Mouse (Mus musculus) MEL (cell line): ENCODE measurements around the gene Slc22a23. TPM values are rescaled to one million over a fixed set of nuclear protein-coding genes. Genes with fewer than 3 reads are reported as not detected.
A peak's percentile ranks its signal among the peaks of the same experiment; 100 is the strongest.

Experiments
- DNase-seq: peaks from one replicate; pipeline ENCODE4 v3.0.0; 2011; ENCODE audit warnings: low read depth, low spot score
- H3K27ac ChIP-seq: 2 replicates; pipeline ENCODE4 v1.5.1; 2012; ENCODE audit warnings: low read depth, mild to moderate bottlenecking, control low read depth, low read length, moderate library complexity; ENCODE audit not compliant: control insufficient read depth
- H3K27me3 ChIP-seq, 2 experiments: fragments of 150-350 bp in 1 of 2; sonication (generic) in 1 of 2; 2 replicates each; pipeline ENCODE4 v1.6.1; 2012; ENCODE audit warnings: low read length in 2 of 2, mild to moderate bottlenecking in 2 of 2, improper control_type of control experiment in 1 of 2, moderate library complexity in 1 of 2; ENCODE audit not compliant: insufficient read depth in 2 of 2, control insufficient read depth in 1 of 2
- H3K36me3 ChIP-seq, 2 experiments: 2 replicates each; pipeline ENCODE4 v1.6.1; 2012 to 2014; ENCODE audit warnings: low read length in 2 of 2, improper control_type of control experiment in 1 of 2, inconsistent platforms in 1 of 2, mild to moderate bottlenecking in 1 of 2; ENCODE audit not compliant: insufficient read depth in 2 of 2, control insufficient read depth in 1 of 2
- H3K4me1 ChIP-seq, 2 experiments: fragments of 150-350 bp in 1 of 2; sonication (generic) in 1 of 2; 2 replicates each; pipeline ENCODE4 v1.6.1; 2012; ENCODE audit warnings: low read length in 2 of 2, improper control_type of control experiment in 1 of 2, mild to moderate bottlenecking in 1 of 2; ENCODE audit not compliant: insufficient read depth in 2 of 2, control insufficient read depth in 1 of 2
- H3K4me3 ChIP-seq, 2 experiments: fragments of 150-350 bp in 1 of 2; sonication (generic) in 1 of 2; 2 replicates each; pipeline ENCODE4 v1.5.1; 2012; ENCODE audit warnings: low read depth in 2 of 2, low read length in 2 of 2, mild to moderate bottlenecking in 2 of 2, moderate library complexity in 2 of 2, control low read depth in 1 of 2, improper control_type of control experiment in 1 of 2; ENCODE audit not compliant: control insufficient read depth in 1 of 2, insufficient read depth in 1 of 2
- H3K79me2 ChIP-seq: 2 replicates; pipeline ENCODE4 v1.6.1; 2012; ENCODE audit warnings: mild to moderate bottlenecking, low read length, moderate library complexity; ENCODE audit not compliant: control insufficient read depth, poor library complexity, insufficient read depth
- H3K9ac ChIP-seq: 2 replicates; pipeline ENCODE4 v1.6.1; 2012; ENCODE audit warnings: low read depth, mild to moderate bottlenecking, control low read depth, low read length, moderate library complexity; ENCODE audit not compliant: control insufficient read depth, poor library complexity, severe bottlenecking
- H3K9me3 ChIP-seq: fragments of 150-350 bp; sonication (generic); replicated peaks from 2 replicates; pipeline ENCODE4 v1.6.1; 2012; ENCODE audit warnings: mild to moderate bottlenecking, low read length, improper control_type of control experiment, moderate library complexity; ENCODE audit not compliant: insufficient read depth
- BHLHE40 ChIP-seq: IDR thresholded peaks from 2 replicates; pipeline ENCODE4 v1.6.1; 2012; ENCODE audit warnings: low read depth, mild to moderate bottlenecking, inconsistent platforms, low read length, improper control_type of control experiment, borderline replicate concordance
- E2F4 ChIP-seq: IDR thresholded peaks from 2 replicates; pipeline ENCODE4 v1.6.1; 2011; ENCODE audit warnings: low read depth, low read length, improper control_type of control experiment, borderline replicate concordance
- ELF1 ChIP-seq: IDR thresholded peaks from 2 replicates; pipeline ENCODE4 v1.6.1; 2014; ENCODE audit warnings: low read depth, mild to moderate bottlenecking, inconsistent platforms, low read length, improper control_type of control experiment, moderate library complexity
- EP300 ChIP-seq, 2 experiments: IDR thresholded peaks; 2 replicates each; pipeline ENCODE4 v1.6.1; 2011; ENCODE audit warnings: improper control_type of control experiment in 2 of 2, low read length in 2 of 2, low read depth in 1 of 2, mild to moderate bottlenecking in 1 of 2
- ETS1 ChIP-seq: IDR thresholded peaks from 2 replicates; pipeline ENCODE4 v1.6.1; 2012; ENCODE audit warnings: low read depth, mild to moderate bottlenecking, inconsistent platforms, low read length, improper control_type of control experiment, moderate library complexity
- GABPA ChIP-seq: IDR thresholded peaks from 2 replicates; pipeline ENCODE4 v1.6.1; 2012; ENCODE audit warnings: low read depth, mild to moderate bottlenecking, inconsistent platforms, low read length, improper control_type of control experiment, moderate library complexity
- GATA1 ChIP-seq: IDR thresholded peaks from 2 replicates; pipeline ENCODE4 v1.6.1; 2011; ENCODE audit warnings: low read depth, low read length, improper control_type of control experiment
- JUND ChIP-seq: IDR thresholded peaks from 2 replicates; pipeline ENCODE4 v1.6.1; 2011; ENCODE audit warnings: low read depth, mild to moderate bottlenecking, improper control_type of control experiment, low read length
- KAT2A ChIP-seq: conservative IDR thresholded peaks from 2 replicates; pipeline ENCODE4 v1.6.1; 2012; ENCODE audit warnings: low read depth, low read length, improper control_type of control experiment, inconsistent platforms
- MAFK ChIP-seq: IDR thresholded peaks from 2 replicates; pipeline ENCODE4 v1.6.1; 2011; ENCODE audit warnings: low read depth, mild to moderate bottlenecking, low read length, improper control_type of control experiment, borderline replicate concordance
- MEF2A ChIP-seq: IDR thresholded peaks from 2 replicates; pipeline ENCODE4 v1.6.1; 2014; ENCODE audit warnings: low read depth, mild to moderate bottlenecking, inconsistent platforms, low read length, improper control_type of control experiment; ENCODE audit not compliant: poor library complexity, insufficient replicate concordance, severe bottlenecking; ENCODE audit errors: extremely low read depth
- MYB ChIP-seq: IDR thresholded peaks from 2 replicates; pipeline ENCODE4 v1.6.1; 2011; ENCODE audit warnings: mild to moderate bottlenecking, low read depth, low read length, improper control_type of control experiment
- MYC ChIP-seq: IDR thresholded peaks from 2 replicates; pipeline ENCODE4 v1.6.1; 2011; ENCODE audit warnings: low read depth, mild to moderate bottlenecking, low read length, improper control_type of control experiment, moderate library complexity
- NELFE ChIP-seq: IDR thresholded peaks from 2 replicates; pipeline ENCODE4 v1.6.1; 2011; ENCODE audit warnings: low read depth, low read length, improper control_type of control experiment
- NRF1 ChIP-seq: IDR thresholded peaks from 2 replicates; pipeline ENCODE4 v1.6.1; 2014; ENCODE audit warnings: low read depth, mild to moderate bottlenecking, inconsistent platforms, low read length, improper control_type of control experiment, moderate library complexity; ENCODE audit not compliant: poor library complexity, insufficient read depth, severe bottlenecking
- POLR2AphosphoS2 ChIP-seq: IDR thresholded peaks from 2 replicates; pipeline ENCODE4 v1.6.1; 2011; ENCODE audit warnings: low read length, improper control_type of control experiment
- SIN3A ChIP-seq: IDR thresholded peaks from 2 replicates; pipeline ENCODE4 v1.6.1; 2012; ENCODE audit warnings: low read length, improper control_type of control experiment, inconsistent platforms
- TBP ChIP-seq: IDR thresholded peaks from 2 replicates; pipeline ENCODE4 v1.8.0; 2011; ENCODE audit warnings: low read depth, low read length, improper control_type of control experiment
- TCF12 ChIP-seq: IDR thresholded peaks from 2 replicates; pipeline ENCODE4 v1.6.1; 2014; ENCODE audit warnings: low read depth, mild to moderate bottlenecking, inconsistent platforms, low read length, improper control_type of control experiment, moderate library complexity
- USF1 ChIP-seq: IDR thresholded peaks from 2 replicates; pipeline ENCODE4 v1.6.1; 2014; ENCODE audit warnings: low read depth, mild to moderate bottlenecking, inconsistent platforms, low read length, improper control_type of control experiment, moderate library complexity
- ZMIZ1 ChIP-seq: IDR thresholded peaks from 2 replicates; pipeline ENCODE4 v1.6.1; 2012; ENCODE audit warnings: low read depth, mild to moderate bottlenecking, inconsistent platforms, low read length, improper control_type of control experiment, moderate library complexity
- polyA plus RNA-seq, 2 experiments: library from polyadenylated mRNA; stranded (reverse) in 1 of 2; unstranded in 1 of 2; fragments of >175 nt in 1 of 2; fragments of >200 nt in 1 of 2; gene quantifications; 2 replicates each; pipeline versions ENCODE4 v1.2.1 to v1.2.4; 2012; ENCODE audit warnings: low replicate concordance in 2 of 2, low read depth in 1 of 2; ENCODE audit not compliant: insufficient read length in 2 of 2, insufficient read depth in 1 of 2, missing spikeins in 1 of 2
- total RNA-seq: library from RNA; depleted of rRNA; stranded (reverse); fragments of 300-350 nt; gene quantifications from 2 replicates; pipeline ENCODE4 v1.2.3, GENCODE M21; 2012

The Slc22a23 gene
- total and polyA plus RNA-seq, 3 experiments = 22.2 to 24.3 TPM; not detected in 1

- TF ChIP-seq EP300 (IDR thresholded peaks at IDR 0.05; ENCODE audit: low read depth in 1 of 2, low read length in 2 of 2) = peak in 1 of 2 experiments; percentile 41; a peak in 1 of 4 replicates
- TF ChIP-seq TCF12 = 0 out of 2 replicates have a peak, but pooled peaks have one; percentile 12
- no peak for TF ChIP-seq TBP
- 0 out of 2 replicates have a peak, but pooled peaks have one; percentile 6 for TF ChIP-seq BHLHE40
- Histone ChIP-seq H3K9ac (no peak overlapping the region), H3K27ac (peak overlapping the region; percentile 10; the same call in 1 of the 2 replicates)
These were observed 37.0 kb downstream of the Slc22a23 start for GRCm38 (mm10) chr13:34307696-34308603.

DNA sequence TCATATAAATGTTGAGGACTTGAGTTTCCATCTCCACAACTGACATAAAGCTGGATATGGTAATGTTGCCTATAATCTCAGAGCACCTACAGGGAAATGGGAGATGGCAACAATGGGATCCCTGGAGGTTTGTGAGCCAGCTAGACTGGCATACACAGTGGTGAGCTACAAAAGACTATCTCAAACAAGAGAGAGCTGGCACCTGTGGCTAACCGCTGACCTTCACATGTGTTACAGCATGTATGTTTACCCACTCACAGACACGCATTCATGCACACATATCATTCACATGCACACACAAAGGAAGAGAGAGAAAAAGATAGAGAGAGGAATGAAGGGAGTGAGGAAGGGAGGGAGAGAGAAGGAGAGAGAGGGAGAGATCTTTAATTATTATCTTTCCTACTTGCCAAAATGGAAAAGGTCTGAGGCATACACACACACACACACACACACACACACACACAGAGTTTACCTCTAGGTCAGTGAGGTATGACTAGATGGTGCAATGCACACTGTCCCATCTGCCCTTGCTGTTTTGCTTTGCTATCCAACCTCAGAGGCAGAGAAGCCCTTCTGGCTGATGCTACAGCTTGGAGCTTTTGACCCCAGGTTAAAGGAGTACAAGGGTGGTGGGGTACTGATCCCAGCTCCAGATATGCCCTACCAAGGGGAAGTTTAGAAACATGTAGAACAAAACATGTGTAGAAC, 38.9 kb downstream of the Slc22a23 start:
- no peak for DNase-seq
- H3K9ac ChIP-seq = no peak overlapping the region
- no peaks in the 10 kb centered on the region for H3K9me3 ChIP-seq
- H3K36me3 ChIP-seq = peaks cover 9 to 27% of the 10 kb centered on the region in 2 experiments
- TF ChIP-seq NELFE = no peak
- TF ChIP-seq GABPA = no peak
- TF ChIP-seq GATA1 = no peak
- TF ChIP-seq ELF1 = no peak
- TF ChIP-seq MYC = no peak
- no peak for TF ChIP-seq USF1
- TF ChIP-seq E2F4 = no peak
- no peak for TF ChIP-seq TCF12
- TF ChIP-seq NRF1 = no peak
- no peak for TF ChIP-seq ZMIZ1
- no peak for TF ChIP-seq MEF2A
- no peak for TF ChIP-seq MAFK
- TF ChIP-seq TBP = no peak
- no peak for TF ChIP-seq POLR2AphosphoS2
- no peak for TF ChIP-seq SIN3A
- no peak for TF ChIP-seq ETS1
- no peak for TF ChIP-seq KAT2A
- TF ChIP-seq MYB = no peak
- TF ChIP-seq JUND = no peak
- H3K27me3 ChIP-seq = no peaks in the 10 kb centered on the region
- H3K4me3 ChIP-seq = no peak overlapping the region
- peaks cover 21 to 22% of the 10 kb centered on the region in 2 experiments for H3K4me1 ChIP-seq
- H3K79me2 ChIP-seq = peaks cover 19% of the 10 kb centered on the region
- H3K27ac ChIP-seq = no peak overlapping the region

More at GRCm38 (mm10) chr13:34307696-34308603, 37.0 kb downstream of the Slc22a23 start:
- H3K4me3 ChIP-seq = no peak overlapping the region
- H3K4me1 ChIP-seq = peaks cover 34 to 36% of the 10 kb centered on the region in 2 experiments
- peak; percentile 27 for DNase-seq
- H3K79me2 ChIP-seq = peaks cover 20% of the 10 kb centered on the region
- H3K27me3 ChIP-seq = no peaks in the 10 kb centered on the region
- H3K36me3 ChIP-seq = peaks cover 4 to 44% of the 10 kb centered on the region in 2 experiments
- no peaks in the 10 kb centered on the region for H3K9me3 ChIP-seq
